Mouse (Mus musculus): ENCODE data around the gene Pnpla1. TPM values are rescaled to one million over a fixed set of nuclear protein-coding genes. Genes with fewer than 3 reads are reported as not detected.

The Pnpla1 gene
- polyA plus RNA-seq, 1 experiment from 2014 or later = not detected

GRCm38 (mm10) chr17:28898249-28898648 is 40.0 kb downstream of the Pnpla1 start:
- Histone ChIP-seq H3K9me3 (no peaks in the 10 kb centered on the region), H3K4me3 (no peak overlapping the region), H3K27me3 (ENCODE audit: insufficient read depth, poor library complexity, severe bottlenecking) (no peaks in the 10 kb centered on the region), H3K36me3 (no peaks in the 10 kb centered on the region), H3K27ac (0 out of 2 replicates have a peak overlapping the region, but pooled peaks have one; percentile 19), H3K4me1 (replicated peaks) (peaks cover 20% of the 10 kb centered on the region)
- no peak for DNase-seq (ENCODE audit: low spot score)
- WGBS = 63% methylated on average over 5 of the region's 5 CpGs

- no peaks in the 10 kb centered on the region for H3K36me3 ChIP-seq
- H3K27me3 ChIP-seq (ENCODE audit: insufficient read depth, poor library complexity, severe bottlenecking) = no peaks in the 10 kb centered on the region
- H3K4me3 ChIP-seq = no peak overlapping the region
- WGBS = 81% methylated on average over 19 of the region's 19 CpGs
- H3K27ac ChIP-seq = peak overlapping the region; percentile 10; the same call in 1 of the 2 replicates
- H3K4me1 ChIP-seq (replicated peaks) = peaks cover 21% of the 10 kb centered on the region
- DNase-seq (ENCODE audit: low spot score) = no peak
- H3K9me3 ChIP-seq = no peaks in the 10 kb centered on the region
These were observed 41.2 kb downstream of the Pnpla1 start for GRCm38 (mm10) chr17:28899427-28899826.

GRCm38 (mm10) chr17:28901559-28901958 is 43.3 kb downstream of the Pnpla1 start:
- Histone ChIP-seq H3K27ac (no peak overlapping the region), H3K9me3 (no peaks in the 10 kb centered on the region), H3K36me3 (no peaks in the 10 kb centered on the region), H3K27me3 (ENCODE audit: insufficient read depth, poor library complexity, severe bottlenecking) (peaks cover 10% of the 10 kb centered on the region), H3K4me3 (no peak overlapping the region), H3K4me1 (replicated peaks) (peaks cover 33% of the 10 kb centered on the region)
- WGBS = 73% methylated on average over 4 of the region's 4 CpGs
- DNase-seq (ENCODE audit: low spot score) = no peak

- DNase-seq (ENCODE audit: low spot score) = peak; percentile 76
- H3K9me3 ChIP-seq = no peaks in the 10 kb centered on the region
- H3K4me1 ChIP-seq (replicated peaks) = peaks cover 24% of the 10 kb centered on the region
- H3K27me3 ChIP-seq (ENCODE audit: insufficient read depth, poor library complexity, severe bottlenecking) = peaks cover 30% of the 10 kb centered on the region
- no peak overlapping the region for H3K4me3 ChIP-seq
- WGBS = 29% methylated on average over 23 of the region's 23 CpGs
- H3K36me3 ChIP-seq = no peaks in the 10 kb centered on the region
- peak overlapping the region; percentile 42 for H3K27ac ChIP-seq
These were observed 46.5 kb downstream of the Pnpla1 start for GRCm38 (mm10) chr17:28904546-28905376.

GRCm38 (mm10) chr17:28905377-28905916 is 47.2 kb downstream of the Pnpla1 start:
- no peak overlapping the region for H3K4me3 ChIP-seq
- peak overlapping the region; percentile 5; the same call in 1 of the 2 replicates for H3K27ac ChIP-seq
- no peak for DNase-seq (ENCODE audit: low spot score)
- H3K9me3 ChIP-seq = no peaks in the 10 kb centered on the region
- peaks cover 21% of the 10 kb centered on the region for H3K4me1 ChIP-seq (replicated peaks)
- WGBS = 66% methylated on average over 13 of the region's 13 CpGs
- H3K36me3 ChIP-seq = no peaks in the 10 kb centered on the region
- H3K27me3 ChIP-seq (ENCODE audit: insufficient read depth, poor library complexity, severe bottlenecking) = peaks cover 37% of the 10 kb centered on the region

- Histone ChIP-seq H3K36me3 (no peaks in the 10 kb centered on the region), H3K4me3 (no peak overlapping the region), H3K27me3 (ENCODE audit: insufficient read depth, poor library complexity, severe bottlenecking) (peaks cover 38% of the 10 kb centered on the region), H3K27ac (no peak overlapping the region), H3K4me1 (replicated peaks) (peaks cover 21% of the 10 kb centered on the region), H3K9me3 (no peaks in the 10 kb centered on the region)
- no peak for DNase-seq (ENCODE audit: low spot score)
- 76% methylated on average over 7 of the region's 7 CpGs for WGBS
These were observed 49.7 kb downstream of the Pnpla1 start for GRCm38 (mm10) chr17:28907959-28908358.

- Histone ChIP-seq H3K4me3 (peak overlapping the region; percentile 36), H3K9me3 (no peaks in the 10 kb centered on the region), H3K27ac (peak overlapping the region; percentile 6), H3K4me1 (replicated peaks) (peaks cover 20% of the 10 kb centered on the region), H3K27me3 (ENCODE audit: insufficient read depth, poor library complexity, severe bottlenecking) (peaks cover 38% of the 10 kb centered on the region), H3K36me3 (no peaks in the 10 kb centered on the region)
- WGBS = 6% methylated on average over 29 of the region's 29 CpGs
- peak; percentile 74 for DNase-seq (ENCODE audit: low spot score)
These were observed 51.2 kb downstream of the Pnpla1 start for GRCm38 (mm10) chr17:28909252-28909941.

GRCm38 (mm10) chr17:28910139-28910538 is 51.9 kb downstream of the Pnpla1 start:
- WGBS = 14% methylated on average over 7 of the region's 7 CpGs
- H3K9me3 ChIP-seq = no peaks in the 10 kb centered on the region
- no peak overlapping the region; the same call in 1 of the 2 replicates for H3K4me3 ChIP-seq
- H3K27ac ChIP-seq = no peak overlapping the region
- peaks cover 13% of the 10 kb centered on the region for H3K4me1 ChIP-seq (replicated peaks)
- no peak for DNase-seq (ENCODE audit: low spot score)
- H3K27me3 ChIP-seq (ENCODE audit: insufficient read depth, poor library complexity, severe bottlenecking) = peaks cover 37% of the 10 kb centered on the region
- H3K36me3 ChIP-seq = no peaks in the 10 kb centered on the region

- H3K9me3 ChIP-seq = no peaks in the 10 kb centered on the region
- 80% methylated on average over 5 of the region's 5 CpGs for WGBS
- no peak for DNase-seq (ENCODE audit: low spot score)
- H3K4me3 ChIP-seq = no peak overlapping the region
- H3K27me3 ChIP-seq (ENCODE audit: insufficient read depth, poor library complexity, severe bottlenecking) = peaks cover 24% of the 10 kb centered on the region
- H3K4me1 ChIP-seq (replicated peaks) = peaks cover 8% of the 10 kb centered on the region
- no peak overlapping the region for H3K27ac ChIP-seq
- no peaks in the 10 kb centered on the region for H3K36me3 ChIP-seq
These were observed 55.0 kb downstream of the Pnpla1 start for GRCm38 (mm10) chr17:28913200-28913599.

GRCm38 (mm10) chr17:28913940-28914339 is 55.7 kb downstream of the Pnpla1 start:
- Histone ChIP-seq H3K27ac (no peak overlapping the region), H3K27me3 (ENCODE audit: insufficient read depth, poor library complexity, severe bottlenecking) (peaks cover 17% of the 10 kb centered on the region), H3K4me1 (replicated peaks) (peaks cover 7% of the 10 kb centered on the region), H3K36me3 (no peaks in the 10 kb centered on the region), H3K9me3 (no peaks in the 10 kb centered on the region), H3K4me3 (no peak overlapping the region)
- no peak for DNase-seq (ENCODE audit: low spot score)
- 85% methylated on average over 6 of the region's 6 CpGs for WGBS

- H3K4me1 ChIP-seq (replicated peaks) = no peaks in the 10 kb centered on the region; the same call in 1 of the 2 replicates
- peaks cover 5% of the 10 kb centered on the region for H3K27me3 ChIP-seq (ENCODE audit: insufficient read depth, poor library complexity, severe bottlenecking)
- H3K9me3 ChIP-seq = no peaks in the 10 kb centered on the region
- no peaks in the 10 kb centered on the region for H3K36me3 ChIP-seq
- 61% methylated on average over 12 of the region's 12 CpGs for WGBS
- no peak for DNase-seq (ENCODE audit: low spot score)
- H3K27ac ChIP-seq = no peak within 1 kb of the TSS
- no peak within 1 kb of the TSS for H3K4me3 ChIP-seq
These were observed 56.9 kb downstream of the Pnpla1 start, which contains the start of gene 4930539E08Rik for GRCm38 (mm10) chr17:28915060-28915628. Gene 4930539E08Rik (minus strand): TSS chr17:28915324.

GRCm38 (mm10) chr17:28916520-28916919 is 58.3 kb downstream of the Pnpla1 start:
- 100% methylated on average over 1 of the region's 1 CpGs for WGBS
- Histone ChIP-seq H3K4me1 (replicated peaks) (no peaks in the 10 kb centered on the region; the same call in 1 of the 2 replicates), H3K27ac (no peak overlapping the region), H3K27me3 (ENCODE audit: insufficient read depth, poor library complexity, severe bottlenecking) (no peaks in the 10 kb centered on the region), H3K4me3 (no peak overlapping the region), H3K36me3 (no peaks in the 10 kb centered on the region), H3K9me3 (no peaks in the 10 kb centered on the region)
- no peak for DNase-seq (ENCODE audit: low spot score)

Measured in hindbrain, embryonic 10.5 days (tissue).